Mouse (Mus musculus) CH12.LX (cell line): ENCODE results near the gene Rgs3.

Experiments used
- CHD2 ChIP-seq: IDR thresholded peaks from 2 replicates; pipeline ENCODE4 v1.6.1; 2011; ENCODE audit warnings: low read length, improper control_type of control experiment
- CTCF ChIP-seq, 2 experiments: IDR thresholded peaks in 1 of 2; conservative IDR thresholded peaks in 1 of 2; 2 replicates each; pipeline ENCODE4 v1.5.1; 2011 to 2012; ENCODE audit warnings: low read depth in 2 of 2, low read length in 2 of 2, improper control_type of control experiment in 1 of 2, inconsistent platforms in 1 of 2, mild to moderate bottlenecking in 1 of 2, moderate library complexity in 1 of 2
- JUND ChIP-seq: conservative IDR thresholded peaks from 2 replicates; pipeline ENCODE4 v1.6.1; 2011; ENCODE audit warnings: low read depth, low read length, improper control_type of control experiment
- MAZ ChIP-seq: IDR thresholded peaks from 2 replicates; pipeline ENCODE4 v1.6.1; 2012; ENCODE audit warnings: low read depth, mild to moderate bottlenecking, inconsistent platforms, low read length, improper control_type of control experiment, moderate library complexity
- MYC ChIP-seq: IDR thresholded peaks from 2 replicates; pipeline ENCODE4 v1.6.1; 2011; ENCODE audit warnings: low read depth, mild to moderate bottlenecking, improper control_type of control experiment, low read length
- POLR2A ChIP-seq: IDR thresholded peaks from 2 replicates; pipeline ENCODE4 v1.6.1; 2011; ENCODE audit warnings: low read depth, mild to moderate bottlenecking, improper control_type of control experiment, low read length
- USF2 ChIP-seq: conservative IDR thresholded peaks from 2 replicates; pipeline ENCODE4 v1.6.1; 2011; ENCODE audit warnings: low read depth, low read length, improper control_type of control experiment

DNA sequence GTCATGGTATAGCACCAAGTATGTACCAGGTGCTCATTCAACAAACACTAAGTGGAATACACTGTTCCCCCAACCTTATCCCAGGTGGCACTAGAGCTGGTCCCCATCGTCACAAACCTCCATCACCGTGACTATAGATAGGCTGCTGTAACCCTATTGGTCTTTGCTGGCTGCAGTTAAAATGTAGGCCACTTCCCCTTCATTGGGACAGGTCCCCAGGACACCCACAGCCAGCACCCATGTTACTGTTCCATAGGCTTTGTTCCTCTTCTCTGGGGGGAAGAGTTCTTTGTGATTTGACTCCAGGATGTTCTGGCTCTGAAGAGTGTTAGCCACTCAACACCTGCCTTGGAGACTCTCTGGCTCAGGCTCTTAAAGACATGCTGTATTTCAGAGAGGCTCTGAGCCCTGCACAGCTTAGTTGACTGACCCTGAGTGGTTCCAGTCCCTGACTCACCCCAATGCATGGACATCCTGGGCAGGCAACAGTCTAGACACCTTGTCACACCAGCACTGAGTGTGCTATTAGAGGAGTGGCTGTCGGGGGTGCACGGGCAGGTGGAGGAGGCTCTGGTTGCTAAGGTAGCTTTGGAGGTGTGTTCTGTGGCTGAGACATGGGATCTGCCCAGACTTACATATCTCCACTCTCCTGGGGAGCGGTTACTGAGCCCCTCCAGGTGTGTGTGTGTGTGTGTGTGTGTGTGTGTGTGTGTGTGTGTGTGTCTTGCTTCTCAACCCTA lies 94.4 kb downstream of the Rgs3 start:
- TF ChIP-seq MAZ: no peak
- TF ChIP-seq CTCF (conservative IDR thresholded peaks at IDR 0.05 in 1 of 2, IDR thresholded peaks at IDR 0.05 in 1 of 2; ENCODE audit: low read depth in 2 of 2, low read length in 2 of 2): no peak
- no peak for TF ChIP-seq MYC
- TF ChIP-seq JUND: no peak
- TF ChIP-seq CHD2: no peak
- no peak for TF ChIP-seq USF2
- TF ChIP-seq POLR2A: no peak
